In the genomic region with DNA sequence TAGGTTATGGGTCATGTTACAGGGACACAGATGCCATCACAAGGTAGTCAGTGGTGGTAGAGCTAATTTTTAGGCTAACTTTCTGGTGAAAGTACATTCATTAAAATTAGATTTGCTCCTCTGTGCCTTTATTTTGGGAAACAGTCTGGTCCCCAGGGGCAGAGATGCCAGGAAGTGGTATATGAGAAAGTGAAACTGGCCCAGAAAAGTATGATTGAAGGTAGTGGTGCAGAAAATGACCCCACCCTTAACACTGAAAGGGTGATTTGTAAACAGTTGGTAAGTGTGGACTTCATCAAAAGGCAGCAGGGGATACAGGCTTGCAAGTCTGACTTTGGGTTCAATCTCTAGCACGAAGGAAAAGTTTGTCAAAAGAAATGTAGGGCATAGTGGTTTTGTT, we compare ENCODE assay signal across 8 mouse cellular contexts. TPM values are rescaled to one million over a fixed set of nuclear protein-coding genes. Genes with fewer than 3 reads are reported as not detected.
DNase-seq lines count a peak whose midpoint lies in the region; ATAC-seq lines count a peak whose summit lies in the region.

No protein-coding gene starts in this region.

- no peaks in the 10 kb centered on the region for H3K27me3 ChIP-seq in hindbrain, embryonic 16.5 days (replicated peaks; ENCODE audit: control insufficient read depth, insufficient read depth, low read length)
- no peaks in the 10 kb centered on the region for H3K27me3 ChIP-seq in midbrain, embryonic 11.5 days (ENCODE audit: control insufficient read depth, insufficient read depth, low read length)
- no peaks in the 10 kb centered on the region for H3K27me3 ChIP-seq in stomach, embryonic 16.5 days (ENCODE audit: control insufficient read depth, insufficient read depth, low read length)

- H3K4me3 ChIP-seq in hindbrain, embryonic 16.5 days (ENCODE audit: low read length) = peak overlapping the region; percentile 89
- peak overlapping the region; percentile 61 for H3K4me3 ChIP-seq in midbrain, embryonic 11.5 days (ENCODE audit: low read depth, low read length)
- H3K4me3 ChIP-seq in stomach, embryonic 16.5 days (replicated peaks; ENCODE audit: low read length) = peak overlapping the region; percentile 70

- peak overlapping the region; percentile 93 for H3K4me2 ChIP-seq in hindbrain, embryonic 16.5 days (ENCODE audit: low read length)
- peak overlapping the region; percentile 67 for H3K4me2 ChIP-seq in midbrain, embryonic 11.5 days
- peak overlapping the region; percentile 80 for H3K4me2 ChIP-seq in stomach, embryonic 16.5 days (ENCODE audit: low read depth, low read length)

- 0 out of 2 replicates have a peak, but pooled peaks have one; percentile 22 for ATAC-seq in common myeloid progenitor, adult 5-6 weeks (replicated peaks; ENCODE audit: low read depth, poor library complexity, severe bottlenecking)
- ATAC-seq in hindbrain, embryonic 16.5 days = no peak
- no peak for ATAC-seq in midbrain, embryonic 11.5 days (ENCODE audit: low FRiP score)
- no peak for ATAC-seq in stomach, embryonic 16.5 days (ENCODE audit: insufficient read depth, low FRiP score)

- peak overlapping the region; percentile 96 for H3K9ac ChIP-seq in hindbrain, embryonic 16.5 days (ENCODE audit: low read depth, low read length)
- H3K9ac ChIP-seq in midbrain, embryonic 11.5 days (ENCODE audit: low read length) = peak overlapping the region; percentile 93
- H3K9ac ChIP-seq in stomach, embryonic 16.5 days (ENCODE audit: low read length) = no peak overlapping the region; the same call in 1 of the 2 replicates

- WGBS in hindbrain, embryonic 16.5 days = 38% methylated on average over 1 of the region's 1 CpGs
- 56% methylated on average over 1 of the region's 1 CpGs for WGBS in midbrain, embryonic 11.5 days
- WGBS in stomach, embryonic 16.5 days = 39% methylated on average over 1 of the region's 1 CpGs

- H3K4me1 ChIP-seq in hindbrain, embryonic 16.5 days (ENCODE audit: control insufficient read depth, insufficient read depth, low read depth, low read length) = peaks cover 9% of the 10 kb centered on the region
- peaks cover 8% of the 10 kb centered on the region for H3K4me1 ChIP-seq in midbrain, embryonic 11.5 days (ENCODE audit: control insufficient read depth, insufficient read depth, low read length)
- H3K4me1 ChIP-seq in stomach, embryonic 16.5 days (ENCODE audit: control insufficient read depth, insufficient read depth, low read length) = no peaks in the 10 kb centered on the region

- H3K36me3 ChIP-seq in hindbrain, embryonic 16.5 days (ENCODE audit: control insufficient read depth, insufficient read depth, low read length) = peaks cover 11% of the 10 kb centered on the region
- H3K36me3 ChIP-seq in midbrain, embryonic 11.5 days (ENCODE audit: control insufficient read depth, insufficient read depth, low read length) = peaks cover 12% of the 10 kb centered on the region
- H3K36me3 ChIP-seq in stomach, embryonic 16.5 days (ENCODE audit: control insufficient read depth, insufficient read depth, low read length) = peaks cover 10% of the 10 kb centered on the region

- 0 out of 2 replicates have a peak, but pooled peaks cover 3% of the 10 kb centered on the region for H3K9me3 ChIP-seq in hindbrain, embryonic 16.5 days (ENCODE audit: control insufficient read depth, low read length)
- H3K9me3 ChIP-seq in midbrain, embryonic 11.5 days (ENCODE audit: control insufficient read depth, low read length) = no peaks in the 10 kb centered on the region
- H3K9me3 ChIP-seq in stomach, embryonic 16.5 days (replicated peaks; ENCODE audit: control insufficient read depth, low read length) = no peaks in the 10 kb centered on the region

- DNase-seq in CD4-positive, CD25-positive, alpha-beta regulatory T cell, adult 2 months (ENCODE audit: low read depth, low spot score) = peak; percentile 42
- peak; percentile 86 for DNase-seq in midbrain, embryonic 11.5 days (ENCODE audit: low spot score, missing footprints)
- DNase-seq in urinary bladder, adult 18-20 months (ENCODE audit: low spot score in 2 of 2) = no peak
- DNase-seq in right cerebral cortex, postnatal 4 days = no peak
- no peak for DNase-seq in cerebellum, postnatal 25 days

- H3K27ac ChIP-seq in hindbrain, embryonic 16.5 days (ENCODE audit: low read depth, low read length) = no peak overlapping the region
- no peak overlapping the region for H3K27ac ChIP-seq in midbrain, embryonic 11.5 days (ENCODE audit: low read depth, low read length)
- H3K27ac ChIP-seq in stomach, embryonic 16.5 days (ENCODE audit: low read length) = no peak overlapping the region

RNA-seq across cellular contexts. Expression of gene B3gnt5, which starts 1.7 kb away (rescaled TPM):
- 24.2 and 29.3 TPM in 2 replicates for total RNA-seq in common myeloid progenitor, adult 5-6 weeks (2017)
- polyA plus RNA-seq in hindbrain, embryonic 16.5 days (2015; fragmentation: Nextera tagmentation; extraction: Ambion mirVana) = 34.1 and 36.9 TPM in 2 replicates
- polyA plus RNA-seq in midbrain, embryonic 11.5 days (2014; fragmentation: Nextera tagmentation; extraction: Ambion mirVana) = 54.1 and 60.5 TPM in 2 replicates
- polyA plus RNA-seq in stomach, embryonic 16.5 days (2015; fragmentation: Nextera tagmentation; extraction: Ambion mirVana) = 12.1 and 14.3 TPM in 2 replicates

RNA-seq across cellular contexts. Expression of gene Lamp3, which starts 55.5 kb away (rescaled TPM):
- 0.14 and 0.15 TPM in 2 replicates for total RNA-seq in common myeloid progenitor, adult 5-6 weeks (2017)
- polyA plus RNA-seq in hindbrain, embryonic 16.5 days (2015; fragmentation: Nextera tagmentation; extraction: Ambion mirVana) = 0.11 TPM in 1 of 2 replicates, not detected in the other
- 0.04 TPM in 2 replicates for polyA plus RNA-seq in midbrain, embryonic 11.5 days (2014; fragmentation: Nextera tagmentation; extraction: Ambion mirVana)
- 0.04 and 0.14 TPM in 2 replicates for polyA plus RNA-seq in stomach, embryonic 16.5 days (2015; fragmentation: Nextera tagmentation; extraction: Ambion mirVana)

Comparison
In these comparisons a context has a peak if more than half of its experiments do, and no peak if none do; other contexts are left out.
1. DNase-seq: peak in CD4-positive, CD25-positive, alpha-beta regulatory T cell, adult 2 months (single experiment) and midbrain, embryonic 11.5 days (single experiment); none in urinary bladder, adult 18-20 months (0 of 2), right cerebral cortex, postnatal 4 days (single experiment) and cerebellum, postnatal 25 days (0 of 2).
2. Peak in every context shown above with its lines, with median percentiles within 50 percentile points of each other: H3K4me2 ChIP-seq and H3K4me3 ChIP-seq.